Mouse (Mus musculus) spleen, adult 2 months (tissue): ENCODE measurements around the gene Rps6ka4.

Source experiments
- CTCF ChIP-seq: fragments of 200-500 bp; IDR thresholded peaks from 2 replicates; pipeline ENCODE4 v1.5.1; 2011; ENCODE audit warnings: mild to moderate bottlenecking, inconsistent platforms; ENCODE audit not compliant: insufficient read depth, insufficient read length, insufficient replicate concordance; ENCODE audit errors: extremely low read depth
- POLR2A ChIP-seq: fragments of 200-500 bp; IDR thresholded peaks from 2 replicates; pipeline ENCODE4 v1.6.1; 2011; ENCODE audit warnings: low read depth, low read length, inconsistent platforms

DNA sequence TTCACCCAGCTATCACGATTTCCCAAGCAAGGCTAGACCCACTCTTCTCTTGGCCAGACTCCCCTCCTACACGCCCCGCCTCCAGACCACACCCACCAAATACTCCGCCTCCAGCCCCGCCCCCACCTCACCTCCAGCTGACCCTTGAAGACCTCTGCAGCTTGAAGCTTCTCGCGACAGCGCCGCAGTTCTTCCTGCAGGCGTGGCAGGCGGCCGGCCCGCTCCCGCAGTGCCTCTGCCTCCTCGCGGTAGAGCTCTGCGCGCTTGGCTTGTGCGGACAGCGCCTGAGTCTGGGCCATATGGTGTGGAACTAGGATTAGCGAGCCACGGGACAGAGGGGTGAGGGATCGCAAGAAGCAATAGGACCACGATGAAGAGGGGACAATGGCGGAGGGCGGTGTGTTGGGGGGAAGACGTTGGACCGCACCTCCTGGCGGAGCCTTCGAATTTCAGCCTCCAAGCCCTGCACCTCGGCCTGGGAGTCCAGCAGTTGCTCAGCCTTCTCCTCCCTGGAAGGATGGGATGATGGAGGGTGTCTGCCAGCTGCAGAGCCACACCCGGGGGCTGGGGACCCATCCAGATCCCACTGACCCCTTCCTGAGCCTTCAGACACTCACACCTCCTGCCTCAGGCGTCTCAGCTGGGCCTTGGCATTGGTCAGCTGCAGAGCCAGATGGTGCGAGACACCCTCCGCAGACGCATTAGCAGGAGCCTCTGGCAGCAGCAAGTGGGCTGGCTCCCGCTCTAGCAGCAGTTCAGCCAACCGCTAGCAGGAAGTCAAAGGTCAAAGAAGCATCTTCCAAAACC is 15.0 kb upstream of the Rps6ka4 start:
- TF ChIP-seq POLR2A (no peak), CTCF (no peak)
